Mouse (Mus musculus): Measurements from ENCODE around the gene B3gnt9.

The B3gnt9 gene

DNA sequence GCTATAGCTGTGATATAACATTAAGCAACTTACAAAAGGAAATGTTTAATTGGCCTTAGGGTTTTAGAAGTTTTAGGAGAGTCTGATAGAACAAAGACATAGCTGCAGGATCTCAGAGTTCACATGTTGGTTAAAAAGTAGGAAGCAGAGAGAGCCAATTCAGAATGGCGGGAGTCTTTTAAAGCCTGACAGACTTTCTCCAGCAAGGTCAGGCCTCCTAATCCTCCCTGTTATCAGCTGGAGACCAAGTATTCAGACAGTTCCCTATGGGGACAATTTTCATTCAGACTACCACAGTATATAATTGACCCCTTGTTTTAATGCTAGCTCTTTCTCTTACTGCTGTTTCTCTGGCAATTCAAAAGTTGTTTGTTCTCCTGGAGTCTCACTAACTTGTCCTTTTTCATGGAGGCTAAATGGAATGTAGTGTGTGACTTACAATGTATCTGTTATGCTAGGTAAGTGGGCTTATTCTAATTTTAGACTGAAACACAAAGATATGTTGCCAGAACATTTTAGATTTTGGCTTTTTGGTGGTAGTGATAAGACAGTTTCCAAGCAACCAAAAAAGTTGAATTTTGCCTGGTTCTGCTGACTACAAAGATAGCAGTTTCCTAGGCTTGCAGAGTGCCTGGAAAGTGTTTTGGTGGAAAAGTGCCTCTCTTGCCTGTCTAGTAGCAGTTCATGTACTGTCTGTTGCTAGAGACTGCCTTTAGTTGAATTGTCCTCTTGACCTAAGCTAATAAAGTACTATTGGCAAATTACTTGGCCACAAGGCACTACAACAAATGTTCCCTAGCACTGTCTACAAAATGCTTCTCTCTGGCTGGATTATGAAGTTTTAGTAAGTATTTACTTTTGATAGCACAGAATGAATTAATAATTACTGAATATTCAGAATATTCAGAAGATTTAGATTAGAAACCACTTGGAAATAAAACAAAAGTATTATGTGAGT lies 45.5 kb downstream of the B3gnt9 start:
- DNase-seq: no peak

DNA sequence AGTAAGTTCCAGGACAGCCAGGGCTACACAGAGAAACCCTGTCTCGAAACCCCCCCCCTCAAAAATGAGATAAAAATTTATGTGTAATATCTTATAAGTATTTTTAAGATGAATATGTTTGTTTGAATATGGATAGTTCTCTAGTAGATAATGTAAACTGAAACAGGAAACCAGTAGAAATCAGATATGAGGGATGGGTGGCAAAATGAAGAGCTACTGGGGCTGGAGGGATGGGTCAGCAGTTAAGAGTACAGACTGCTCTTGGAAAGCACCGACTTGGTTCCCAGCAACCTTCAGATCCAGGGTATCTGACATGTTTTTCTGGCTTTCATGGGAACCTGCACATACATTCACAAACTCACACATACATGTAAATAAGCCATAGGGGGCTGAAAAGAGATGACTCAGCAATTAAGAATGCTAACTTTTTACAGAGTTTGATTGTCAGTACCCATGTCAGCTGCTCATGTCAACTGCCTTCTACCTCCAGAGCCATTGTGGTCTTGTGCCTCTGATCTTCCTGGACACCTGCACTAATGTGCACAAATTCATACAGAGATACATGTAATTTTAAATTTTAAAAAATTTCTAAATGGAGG lies 47.2 kb downstream of the B3gnt9 start:
- no peak for DNase-seq

DNA sequence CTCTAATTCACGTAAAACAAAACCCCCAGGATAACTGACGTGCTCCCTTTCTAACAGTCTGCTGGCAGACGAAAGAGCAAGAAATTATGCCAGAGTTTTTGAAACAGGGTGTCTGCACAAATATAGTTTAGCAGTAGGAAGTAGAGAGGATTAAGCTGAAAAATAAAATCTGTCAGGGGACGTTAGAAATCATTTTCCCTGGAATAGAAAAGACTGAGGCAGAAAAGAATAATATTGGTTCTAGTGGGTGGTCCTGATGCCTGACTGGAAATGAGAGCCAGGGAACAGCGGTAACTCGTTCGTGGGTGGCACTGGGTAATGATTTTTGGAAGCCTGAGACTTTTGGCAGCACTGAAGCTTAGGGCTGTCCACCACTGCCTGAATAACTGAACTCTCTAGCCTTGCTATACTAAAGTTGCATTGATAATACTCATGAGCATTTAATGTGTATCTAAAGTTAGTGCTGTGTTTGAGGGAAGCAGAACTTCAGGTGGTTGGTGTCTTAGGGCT lies 48.1 kb downstream of the B3gnt9 start:
- DNase-seq: no peak

DNA sequence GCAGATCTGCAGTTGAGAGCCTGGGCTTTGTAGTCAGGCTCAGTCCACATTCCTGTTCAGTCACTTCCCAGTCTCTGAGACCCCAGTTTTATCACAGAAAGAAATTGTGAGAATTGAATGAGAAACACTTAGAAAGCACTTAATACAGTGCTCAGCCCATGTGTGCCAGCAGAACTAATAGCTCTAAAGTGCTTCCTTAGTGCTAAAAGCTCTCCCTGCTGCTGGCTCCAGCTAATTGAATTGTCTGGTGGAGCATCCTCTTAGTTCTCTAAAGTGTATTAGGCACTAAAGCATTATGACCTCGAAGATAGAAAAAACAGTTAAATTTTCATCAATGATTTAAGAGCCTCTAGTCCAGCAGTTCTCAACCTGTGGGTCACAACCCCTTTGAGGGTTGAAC lies 49.2 kb downstream of the B3gnt9 start:
- DNase-seq: no peak
